Mouse (Mus musculus): ENCODE measurements around the gene Dph2.

DNA sequence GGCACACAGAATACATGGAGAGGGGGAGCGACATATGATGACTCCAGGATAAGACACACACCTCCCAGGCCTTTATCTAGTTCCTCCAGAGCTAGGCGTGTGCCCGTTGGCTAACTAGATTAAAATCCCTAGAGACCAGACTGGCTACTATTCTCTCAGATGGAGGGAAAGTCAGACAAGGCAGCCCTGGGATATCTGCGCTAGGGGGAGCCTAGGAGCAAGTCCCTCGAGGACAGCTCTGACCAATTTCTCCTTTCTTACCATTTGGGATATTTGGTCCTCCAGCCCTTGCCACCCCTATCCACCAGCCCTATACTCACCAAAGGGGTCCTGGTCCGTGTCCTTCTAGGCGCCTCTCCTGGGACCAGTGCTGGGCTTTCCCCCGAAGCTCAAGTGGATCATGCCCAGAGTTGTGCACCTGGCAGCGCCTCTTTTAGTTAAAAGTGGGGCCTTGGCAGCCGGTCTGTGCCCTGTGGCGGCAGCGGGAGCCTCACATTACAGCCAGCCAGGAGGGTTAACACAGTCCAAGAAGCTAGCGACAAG lies 36.9 kb upstream of the Dph2 start:
- TF ChIP-seq CTCF (IDR thresholded peaks at IDR 0.05; ENCODE audit: low read depth, low read length) (peak; percentile 50), POLR2A (IDR thresholded peaks at IDR 0.05; ENCODE audit: insufficient read depth, low read length) (no peak), EP300 (IDR thresholded peaks at IDR 0.05; ENCODE audit: insufficient read depth, low read depth, low read length) (no peak)

Data from ES-Bruce4 (cell line).